Mouse (Mus musculus) ES-Bruce4 (cell line): Measurements from ENCODE around the gene Krtap9-3.

Source experiments
- CTCF ChIP-seq: IDR thresholded peaks from one replicate; pipeline ENCODE4 v1.8.1; 2011; ENCODE audit warnings: low read depth, low read length
- EP300 ChIP-seq: IDR thresholded peaks from 2 replicates; pipeline ENCODE4 v1.6.1; 2011; ENCODE audit warnings: low read depth, low read length; ENCODE audit not compliant: insufficient read depth
- POLR2A ChIP-seq: IDR thresholded peaks from one replicate; pipeline ENCODE4 v1.8.1; 2011; ENCODE audit warnings: low read length; ENCODE audit not compliant: insufficient read depth

DNA sequence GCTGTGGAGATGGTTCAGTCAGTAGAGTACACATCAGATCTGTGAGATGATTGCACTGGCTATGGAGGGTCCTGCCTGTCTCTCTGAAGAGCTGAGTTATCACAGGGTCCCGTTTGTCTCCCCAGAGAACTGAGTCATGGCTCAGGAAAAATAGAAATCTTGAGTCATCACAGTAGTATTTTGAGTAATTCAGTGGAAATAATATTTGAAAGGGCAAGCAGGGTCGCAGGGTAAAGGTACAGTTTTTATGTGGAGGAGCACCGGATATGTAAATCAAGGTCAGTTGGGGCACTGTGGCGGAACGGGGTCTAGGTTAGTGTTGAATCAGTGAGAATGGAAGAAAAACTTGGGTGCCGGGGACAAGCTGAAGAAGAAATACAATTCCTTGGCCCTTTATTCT lies 35.3 kb downstream of the Krtap9-3 start:
- TF ChIP-seq CTCF (no peak), POLR2A (no peak), EP300 (no peak)
